Mouse (Mus musculus): ENCODE measurements at regions not wholly inside any gene's neighbourhood (a gene's known extent, or its start where the extent isn't known, plus 50 kb on each side); places are given as distances from the start of the nearest gene placed in this dataset.

DNA sequence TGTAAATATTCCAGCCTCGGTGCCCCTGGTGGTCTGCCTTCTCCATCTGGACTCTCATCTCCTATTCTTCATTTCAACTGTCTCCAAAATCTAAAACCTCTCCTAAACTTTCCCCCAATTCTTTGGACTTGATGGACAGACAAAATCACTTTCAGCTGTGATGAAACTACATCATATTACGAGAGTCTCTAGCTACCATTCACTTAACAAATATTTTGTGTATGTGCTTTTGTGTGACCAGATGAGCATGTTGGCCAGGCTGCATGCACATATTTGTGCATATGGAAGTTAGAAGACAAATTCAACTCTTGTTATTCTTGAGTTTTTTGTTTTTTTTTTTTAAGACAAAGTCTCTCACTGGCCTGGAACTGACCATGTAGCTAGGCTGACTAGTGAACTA, 559.4 kb upstream of the Cdh11 start:
- no peak for TF ChIP-seq POLR2A (IDR thresholded peaks at IDR 0.05; ENCODE audit: extremely low read depth, insufficient read depth, low read length)
- no peak for TF ChIP-seq CTCF (IDR thresholded peaks at IDR 0.05; ENCODE audit: extremely low read depth, insufficient read depth, low read length)
